Mouse (Mus musculus) gastrocnemius, adult 18-20 months (tissue): ENCODE results near the gene Ros1. TPM values are rescaled to one million over a fixed set of nuclear protein-coding genes. Genes with fewer than 3 reads are reported as not detected.
A peak's percentile ranks its signal among the peaks of the same experiment; 100 is the strongest.

Experiments
- DNase-seq: peaks from one replicate; pipeline ENCODE4 v3.0.0; 2021; ENCODE audit warnings: low spot score
- microRNA-seq: library from miRNA; unstranded; fragments of <30 nt; microRNA quantifications from one replicate; pipeline ENCODE4 v1.2.0, GENCODE M21; 2021
- total RNA-seq, 2 experiments: library from RNA; stranded (reverse); gene quantifications; 2 replicates each; pipeline ENCODE4 v1.2.3; 2021

Ros1 gene
- total RNA-seq, 2 experiments from 2014 or later, result 0.09 TPM; not detected in 1

DNA sequence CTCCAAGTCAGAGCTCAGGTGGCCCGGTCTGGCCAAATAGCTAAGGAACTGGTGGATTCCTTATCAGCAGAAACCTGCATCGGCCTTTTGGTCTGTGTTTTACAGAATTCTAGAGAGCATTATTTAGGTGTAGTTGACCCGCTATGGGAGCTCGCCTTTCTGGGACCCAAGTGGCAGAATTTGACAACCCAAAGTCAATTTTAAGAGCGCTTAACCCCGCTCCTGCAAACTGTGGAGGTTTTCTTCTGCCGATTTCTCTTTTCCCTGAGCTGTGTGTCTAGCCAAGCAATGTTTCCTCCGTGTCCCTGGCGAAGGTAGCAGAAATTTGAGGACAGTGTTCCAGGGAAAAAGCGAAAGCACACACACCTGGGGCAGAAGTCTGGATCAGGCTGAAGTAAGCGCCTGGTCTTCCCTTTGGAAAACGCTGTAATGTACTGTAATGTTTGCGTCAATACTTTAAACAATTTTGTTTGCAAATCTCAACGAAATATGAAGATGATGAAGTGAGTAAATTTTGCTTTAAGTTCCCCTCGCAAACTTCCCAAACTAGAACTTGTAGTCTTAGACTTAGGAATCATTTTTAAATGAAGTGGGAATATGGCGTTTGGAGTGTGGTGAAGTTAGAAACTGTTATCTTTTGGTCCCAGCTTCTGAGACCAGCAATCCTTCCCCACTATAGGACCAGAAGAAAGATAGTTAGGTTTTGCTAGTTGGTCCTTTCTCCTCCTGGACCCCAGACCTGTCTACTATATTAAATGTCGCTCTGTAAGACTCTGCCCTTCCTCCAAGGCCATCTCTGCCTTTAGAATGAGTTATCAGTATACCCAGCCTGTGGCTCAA, 171.6 kb downstream of the Ros1 start:
- no peak for DNase-seq

DNA sequence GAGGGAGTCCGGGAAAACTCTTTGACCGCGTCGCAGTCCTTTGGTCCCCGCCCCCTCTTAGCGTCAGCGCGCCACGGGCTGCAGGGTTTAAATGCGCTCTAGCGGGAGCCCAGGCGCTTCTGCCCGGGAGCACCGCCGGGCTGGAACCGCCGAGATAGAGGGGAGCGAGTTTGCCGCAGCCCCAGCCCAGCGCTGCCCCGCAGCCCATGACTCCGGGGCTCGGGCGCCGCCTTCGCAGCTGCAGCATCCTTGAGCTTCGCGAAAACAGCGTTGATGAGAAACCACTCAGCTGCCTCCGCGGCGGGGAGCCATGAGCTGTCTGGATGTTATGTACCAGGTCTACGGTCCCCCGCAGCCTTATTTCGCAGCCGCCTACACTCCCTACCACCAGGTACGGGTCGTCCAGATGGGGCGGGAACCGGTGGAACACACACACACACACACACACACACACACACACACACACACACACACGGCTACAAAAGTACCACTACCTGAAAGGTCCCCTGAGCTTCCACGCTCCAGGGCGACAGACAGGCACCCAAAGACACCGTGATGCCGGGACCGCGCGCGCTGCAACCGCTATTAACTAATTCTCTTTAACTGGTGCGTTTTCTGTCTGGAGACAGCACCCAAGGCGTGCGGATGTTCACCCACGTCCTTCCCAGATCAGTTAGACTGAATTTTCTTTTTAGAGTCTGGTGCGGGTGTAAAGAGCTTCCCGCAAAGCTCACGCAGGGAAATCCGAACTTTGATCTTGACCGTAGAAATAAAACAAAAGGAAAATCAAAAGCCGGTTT, 172.4 kb downstream of the Ros1 start, which contains the start of gene Vgll2:
Vgll2 (plus strand) TSS at position 90 of the 800 bp plus-strand sequence.
- peak; percentile 54 for DNase-seq

DNA sequence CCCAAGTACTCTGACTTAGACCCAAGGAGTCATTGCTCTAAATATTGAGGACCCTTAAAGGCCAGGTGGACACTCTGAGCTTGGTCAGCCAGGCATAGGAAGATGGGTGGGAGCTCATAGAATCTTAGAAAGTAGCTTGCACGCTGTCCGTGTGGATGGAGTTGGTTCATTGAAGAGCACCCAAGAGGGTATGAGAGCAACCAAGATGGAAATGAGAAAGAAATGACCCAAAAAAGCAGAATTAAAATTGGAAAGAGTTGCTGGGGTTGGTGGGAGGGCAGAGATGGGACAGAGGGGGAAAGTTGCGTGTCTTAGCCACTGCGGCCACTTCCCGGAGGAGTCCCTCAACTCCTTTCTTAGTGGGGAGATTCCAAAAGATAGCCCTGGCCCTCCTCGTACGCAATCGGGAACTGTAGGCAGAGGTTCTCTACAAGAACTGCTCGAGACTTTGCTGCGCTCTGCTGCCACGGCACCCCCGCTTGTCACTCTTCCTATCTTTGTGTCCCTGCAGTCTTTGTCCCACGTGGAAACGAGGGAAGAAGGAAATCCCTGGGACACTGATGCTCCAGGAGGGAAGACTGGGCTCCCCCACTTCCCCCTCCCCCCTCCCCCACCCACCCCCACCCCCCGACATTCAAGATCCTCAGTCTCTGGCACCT, 173.2 kb downstream of the Ros1 start:
- DNase-seq, result no peak

DNA sequence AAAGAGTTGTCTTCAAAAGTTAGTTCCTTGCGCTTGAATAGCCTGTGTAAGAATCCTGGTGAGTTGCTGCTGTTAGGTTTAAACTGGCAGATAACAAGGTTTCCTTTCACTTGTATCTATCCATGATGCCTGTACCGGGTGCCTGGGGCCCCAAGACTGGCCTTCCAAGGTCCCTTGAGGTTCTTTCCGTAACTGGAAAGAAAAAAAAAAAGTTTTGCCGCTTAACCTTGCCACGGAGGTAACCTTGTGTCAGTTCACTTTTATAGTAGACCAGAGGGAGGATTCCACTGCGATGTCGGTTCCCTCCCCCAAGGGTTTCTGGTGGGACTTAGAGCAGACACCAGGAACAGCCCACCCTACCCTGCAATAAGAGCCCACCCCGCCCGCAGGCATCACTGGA, 173.8 kb downstream of the Ros1 start:
- DNase-seq, result no peak

DNA sequence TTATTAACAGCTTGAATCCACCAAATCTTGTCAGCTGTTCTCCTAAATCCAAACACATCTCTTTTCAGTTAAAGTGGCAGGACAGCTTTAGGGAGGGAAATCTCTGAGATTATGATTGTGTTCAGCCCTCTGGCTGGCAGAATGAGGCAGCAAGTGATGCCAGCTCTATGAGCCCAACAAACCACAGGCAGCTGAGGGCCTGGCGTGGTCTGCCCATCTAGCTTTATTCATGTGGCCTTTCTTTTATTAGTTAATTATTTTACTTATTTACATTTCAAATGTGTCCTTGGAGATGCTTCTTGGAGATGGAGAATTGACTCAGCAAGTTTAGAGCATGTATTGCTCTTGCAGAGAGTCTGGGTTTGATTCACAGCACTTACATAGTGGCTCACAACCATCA, 176.6 kb downstream of the Ros1 start:
- DNase-seq, result no peak

Small RNA genes lying within 50 kb of the gene (microRNA-seq; reads per million reads assigned to microRNA genes)
- gene Gm24084, result not detected

Other genes starting within 250 kb of the Ros1 start
- 100 to 1,000 TPM; 115 to 187 TPM for gene Vgll2, start 172.7 kb downstream of the Ros1 start, total RNA-seq
- gene Dcbld1, start 38.4 kb upstream of the Ros1 start, total RNA-seq, result 1 to 10 TPM; 1.3 to 1.7 TPM
- gene Gm26741, start 163.5 kb upstream of the Ros1 start, total RNA-seq, result not detected
- 1 to 10 TPM; 6.5 to 8.7 TPM for gene Gopc, start 186.9 kb upstream of the Ros1 start, total RNA-seq
- gene Nepn, start 193.7 kb upstream of the Ros1 start, total RNA-seq, result under 1 TPM; 0.17 to 0.27 TPM
- gene Nus1, start 222.3 kb upstream of the Ros1 start, total RNA-seq, result 10 to 100 TPM; 18.8 to 20.3 TPM